Mouse (Mus musculus): ENCODE results near the gene Gm45337.

DNA sequence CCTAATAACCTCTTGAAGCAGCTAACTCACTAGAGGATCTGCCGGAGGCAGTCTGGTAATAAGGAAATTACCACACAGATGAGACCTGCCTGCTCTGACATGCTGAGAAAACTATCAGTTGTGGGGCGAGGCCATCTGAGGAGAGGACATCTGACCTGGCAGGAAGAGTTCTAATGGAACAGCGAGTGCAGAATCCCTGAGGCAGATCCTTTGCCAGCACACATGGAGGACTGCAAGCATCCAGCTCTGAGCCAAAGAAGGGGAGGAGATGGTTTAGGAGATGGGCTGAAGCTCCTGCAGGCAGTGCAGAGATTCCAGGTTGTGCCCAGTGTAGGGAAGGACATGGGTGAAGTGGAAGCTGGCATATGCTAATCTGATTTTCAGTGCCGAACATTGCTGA, 7.8 kb upstream of the Gm45337 start:
- TF ChIP-seq CTCF (IDR thresholded peaks at IDR 0.05) (no peak), EP300 (IDR thresholded peaks at IDR 0.05) (no peak)
